Mouse (Mus musculus): ENCODE data around the gene Kif6. TPM values are rescaled to one million over a fixed set of nuclear protein-coding genes. Genes with fewer than 3 reads are reported as not detected.

The Kif6 gene
- polyA plus RNA-seq, 1 experiment: not detected

DNA sequence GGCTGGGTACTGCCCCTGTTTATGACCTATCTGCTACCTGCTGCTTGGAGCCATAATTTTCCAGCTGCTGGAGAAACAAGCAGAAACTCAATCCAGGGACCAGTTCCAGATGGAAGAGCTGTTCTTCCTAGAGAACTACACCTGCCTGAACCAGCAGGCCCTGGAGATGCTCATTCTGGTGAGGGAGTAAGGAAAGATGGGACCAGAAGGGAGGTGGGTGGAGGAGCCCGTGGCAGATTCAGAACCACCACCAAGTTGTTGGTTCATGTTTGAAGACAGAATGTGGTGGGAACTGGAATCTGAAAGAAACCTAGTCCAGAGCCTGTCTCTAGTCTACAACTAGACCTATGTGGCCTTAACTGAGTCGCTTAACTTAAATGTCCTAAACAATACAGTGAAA, 312.7 kb downstream of the Kif6 start:
- no peak for TF ChIP-seq GATA1 (IDR thresholded peaks at IDR 0.05; ENCODE audit: low read length)

DNA sequence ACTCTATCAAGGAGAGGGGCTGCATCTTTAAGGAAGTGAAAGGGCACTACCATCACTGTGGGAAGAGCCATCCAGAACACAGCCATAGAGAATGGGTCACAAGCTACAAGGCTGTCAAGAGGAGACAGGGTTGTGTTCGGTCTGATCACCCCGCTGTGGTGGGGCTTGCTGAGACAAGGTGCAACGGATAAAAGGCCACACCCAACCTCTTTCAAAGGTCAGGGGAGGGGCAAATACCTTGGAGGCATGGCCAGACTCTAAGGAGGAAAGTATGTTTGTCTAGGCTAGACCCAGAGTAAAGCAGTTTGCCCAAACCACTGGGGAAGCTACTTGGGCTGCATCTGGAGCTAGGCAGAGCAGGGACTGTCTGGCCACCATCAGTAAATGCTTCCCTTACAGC, 318.9 kb downstream of the Kif6 start:
- no peak for TF ChIP-seq GATA1 (IDR thresholded peaks at IDR 0.05; ENCODE audit: low read length)

DNA sequence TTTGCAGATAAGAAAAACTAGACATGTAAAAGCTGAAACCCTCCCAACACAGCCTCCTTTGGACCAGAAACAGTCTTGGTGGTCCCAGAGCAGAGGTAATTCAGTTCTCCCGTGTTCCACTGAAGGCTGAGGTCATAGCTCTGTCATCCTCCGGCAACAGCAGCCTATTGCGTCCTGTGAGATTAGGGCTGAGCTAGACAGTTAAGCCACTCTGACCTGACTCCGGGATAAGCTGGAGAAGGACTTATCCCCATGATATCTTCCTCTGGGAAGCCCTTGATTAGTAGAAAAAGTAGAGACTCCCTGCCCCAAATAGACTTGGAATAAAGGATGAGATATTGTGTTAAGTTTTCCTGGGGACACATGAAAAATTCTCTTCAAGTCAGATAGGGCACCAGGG, 319.6 kb downstream of the Kif6 start:
- TF ChIP-seq GATA1 (IDR thresholded peaks at IDR 0.05; ENCODE audit: low read length): no peak

DNA sequence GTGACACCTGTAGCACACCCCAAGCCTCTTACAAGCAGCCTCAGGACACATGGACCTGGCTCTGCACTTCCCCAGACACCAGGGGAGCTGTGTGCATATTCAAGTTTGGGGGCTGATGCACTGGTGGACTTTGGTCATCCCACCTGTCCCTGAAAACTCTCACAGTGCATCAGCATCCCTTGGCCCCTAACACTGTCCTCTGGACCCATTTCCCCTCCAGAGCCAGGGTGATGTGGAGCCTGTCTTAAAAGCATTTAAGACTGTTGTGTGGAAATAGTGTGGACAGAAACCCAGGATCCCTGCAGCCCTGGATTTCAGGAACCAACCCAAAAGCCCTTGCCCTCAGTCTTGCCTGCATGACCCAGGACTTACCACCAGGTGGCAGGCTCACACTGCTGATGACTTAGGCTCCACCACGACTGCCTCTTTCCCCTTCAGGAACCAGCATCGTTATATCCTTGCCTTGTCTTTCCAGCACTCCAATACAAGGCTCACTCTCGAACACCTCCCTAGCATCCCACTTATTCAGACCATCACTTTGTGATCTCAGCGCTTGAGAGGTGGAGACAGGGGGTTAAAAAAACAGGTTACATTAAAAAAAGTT, 320.8 kb downstream of the Kif6 start:
- no peak for TF ChIP-seq GATA1 (IDR thresholded peaks at IDR 0.05; ENCODE audit: low read length)

DNA sequence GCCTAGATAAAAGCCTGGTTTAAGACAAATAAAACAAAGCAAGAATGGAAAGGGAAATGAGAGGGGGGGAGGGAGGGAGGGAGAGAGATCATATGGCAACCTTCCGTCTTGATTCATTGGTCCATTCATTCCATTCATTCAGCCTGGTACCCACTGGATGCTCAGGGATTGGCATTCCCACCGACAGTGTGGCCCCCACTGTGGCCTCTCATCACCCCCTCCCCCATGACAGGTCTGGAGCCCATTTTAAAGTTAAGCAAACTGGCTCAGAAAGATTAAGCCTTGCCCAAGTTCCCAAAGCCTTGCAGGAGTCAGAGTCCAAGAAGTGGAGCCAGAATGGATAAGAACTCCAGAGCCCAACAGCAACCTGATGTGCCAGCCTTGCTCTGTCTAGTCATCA, 321.3 kb downstream of the Kif6 start:
- no peak for TF ChIP-seq GATA1 (IDR thresholded peaks at IDR 0.05; ENCODE audit: low read length)

DNA sequence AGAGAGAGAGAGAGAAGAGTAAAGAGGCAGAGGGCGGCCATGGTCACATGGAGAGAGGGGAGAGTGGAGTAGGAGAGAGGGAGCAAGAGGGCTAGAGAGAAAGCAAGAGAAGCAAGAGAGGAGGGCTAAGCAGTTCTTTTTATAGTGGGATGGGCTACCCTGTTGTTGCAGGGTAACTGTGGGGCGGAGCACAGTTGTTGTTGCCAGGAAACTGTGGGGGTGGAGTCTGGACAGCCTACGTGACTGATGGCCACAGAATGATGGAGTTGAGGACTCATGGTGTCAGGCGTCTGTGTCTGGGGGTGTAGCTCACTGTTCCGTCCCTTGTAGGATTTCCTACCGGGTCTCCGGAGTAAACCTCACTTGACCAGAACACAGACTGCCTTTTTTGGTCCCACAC, 324.2 kb downstream of the Kif6 start:
- TF ChIP-seq GATA1 (IDR thresholded peaks at IDR 0.05; ENCODE audit: low read length): no peak

DNA sequence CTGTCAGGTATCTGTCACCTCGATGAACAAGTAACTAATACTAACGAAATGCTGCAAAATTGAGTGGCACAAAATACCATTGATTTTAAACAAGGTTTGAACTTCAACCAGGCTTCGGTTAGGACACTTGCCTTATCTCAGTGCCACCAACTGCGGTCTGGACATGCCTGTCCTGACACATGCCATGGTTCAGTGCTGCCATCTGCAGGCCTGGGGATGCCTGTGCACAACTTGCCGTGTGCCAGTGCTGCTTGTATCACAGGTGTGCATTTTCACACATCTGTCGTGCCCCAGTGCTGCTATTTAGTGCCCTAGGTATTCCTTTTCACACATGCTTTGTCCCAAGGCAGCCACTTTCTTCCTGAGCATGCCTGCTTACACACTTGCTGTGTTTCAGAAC, 327.7 kb downstream of the Kif6 start:
- TF ChIP-seq GATA1 (IDR thresholded peaks at IDR 0.05; ENCODE audit: low read length): no peak

DNA sequence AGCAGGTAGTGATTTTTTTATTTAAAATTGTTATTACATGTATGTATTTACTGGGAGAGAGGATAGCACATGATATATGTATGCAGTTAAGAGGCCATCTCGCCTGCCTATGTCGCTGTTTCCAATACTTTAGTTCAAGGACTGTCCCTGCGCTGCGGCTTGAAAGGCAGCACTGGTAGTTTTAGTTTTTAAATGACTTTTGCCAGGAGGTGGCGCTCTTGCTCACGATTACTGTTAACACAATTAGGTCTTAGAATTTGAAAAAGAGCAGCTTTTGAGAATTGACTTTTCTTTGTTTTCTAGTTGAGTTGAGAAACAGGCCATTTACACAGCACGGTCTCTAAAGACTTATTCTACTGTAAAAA, 336.5 kb downstream of the Kif6 start:
- no peak for TF ChIP-seq GATA1 (IDR thresholded peaks at IDR 0.05; ENCODE audit: low read length)

DNA sequence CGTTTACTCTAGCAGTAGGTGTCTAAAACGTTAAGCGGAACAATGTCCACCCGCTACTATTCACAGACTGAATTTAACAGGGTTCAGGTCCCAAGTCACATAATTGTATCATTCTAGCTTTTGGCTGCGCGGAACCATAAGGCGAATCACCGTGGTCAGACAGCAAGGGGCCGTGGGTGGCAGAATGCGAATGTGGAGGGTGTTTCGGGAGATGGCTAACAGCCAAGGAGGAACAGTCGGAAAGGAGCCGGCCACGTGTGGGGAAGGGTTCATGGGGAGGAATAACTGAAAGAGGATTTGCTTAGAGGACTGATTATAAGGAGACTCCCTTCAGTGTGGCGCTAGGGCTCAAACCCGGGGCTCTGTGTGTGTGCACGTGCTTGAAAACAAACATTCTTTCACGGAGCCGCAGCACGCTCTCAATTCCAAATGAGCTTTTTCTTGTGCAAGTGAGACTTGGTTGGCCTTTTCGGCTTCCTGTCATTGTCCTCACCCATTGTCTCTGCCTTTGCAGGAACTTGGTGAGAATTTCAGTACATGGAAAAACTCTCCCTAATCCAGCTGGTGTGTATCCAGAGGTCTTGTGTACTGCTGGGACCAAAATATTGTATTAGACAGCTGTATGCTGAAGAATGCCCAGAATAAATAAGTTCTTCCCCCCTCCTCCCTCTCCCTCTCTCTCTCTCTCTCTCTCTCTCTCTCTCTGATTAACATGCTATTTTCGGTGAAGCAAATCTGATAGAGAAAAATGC, 337.1 kb downstream of the Kif6 start:
- no peak for TF ChIP-seq GATA1 (IDR thresholded peaks at IDR 0.05; ENCODE audit: low read length)

DNA sequence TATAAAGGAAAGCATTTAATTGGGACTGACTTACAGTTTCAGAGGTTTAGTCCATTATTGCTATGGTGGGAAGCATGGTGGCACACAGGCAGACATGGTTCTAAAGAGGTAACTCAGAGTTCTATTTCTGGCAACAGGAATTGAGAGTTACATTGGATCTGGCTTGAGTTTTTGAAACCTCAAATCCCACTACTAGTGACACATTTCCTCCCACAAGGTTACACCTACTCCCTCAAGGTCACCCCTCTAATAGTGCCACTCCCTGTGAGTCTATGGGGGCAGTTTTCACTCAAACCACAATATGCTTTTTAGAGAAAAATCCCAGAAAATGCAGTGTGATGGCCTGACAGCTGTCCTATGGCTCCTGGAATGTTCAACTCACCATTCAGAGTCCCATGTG, 344.1 kb downstream of the Kif6 start:
- no peak for TF ChIP-seq GATA1 (IDR thresholded peaks at IDR 0.05; ENCODE audit: low read length)

Other genes starting within 250 kb of the Kif6 start
- 56.1 and 62.7 TPM in 2 replicates for gene Mocs1, start 186.8 kb upstream of the Kif6 start, polyA plus RNA-seq (2012)
- not detected in 2 replicates for gene Daam2, start 50.8 kb upstream of the Kif6 start, polyA plus RNA-seq (2012)

All from G1E-ER4 (cell line).